Mouse (Mus musculus) embryo, embryonic 11 days (tissue): Measurements from ENCODE around the gene Hacd1.
"Not testable (repeated sequence)": the region's sequence is repeated elsewhere in the genome, so short reads cannot be mapped to it uniquely, and the experiment has no call there.

Experiments
- DNase-seq: peaks from one replicate; pipeline ENCODE4 v3.0.0-alpha.2; 2015

Gene Hacd1

GRCm38 (mm10) chr2:14055566-14056331 lies at the start of gene Hacd1:
Gene Hacd1, minus strand, starts transcription at chr2:14056135.
- peak; percentile 87 for DNase-seq

- no peak for DNase-seq
Measured at GRCm38 (mm10) chr2:14103924-14104323, 48.0 kb upstream of the Hacd1 start.

GRCm38 (mm10) chr2:14102603-14103002 lies 46.7 kb upstream of the Hacd1 start:
- DNase-seq = no peak

- DNase-seq = no peak
Measured at GRCm38 (mm10) chr2:14100533-14100932, 44.6 kb upstream of the Hacd1 start.

- DNase-seq = not testable (repeated sequence)
Measured at GRCm38 (mm10) chr2:14078527-14078926, 22.6 kb upstream of the Hacd1 start.

GRCm38 (mm10) chr2:14074221-14074901 lies 18.4 kb upstream of the Hacd1 start:
- DNase-seq = peak; percentile 39

- peak; percentile 94 for DNase-seq
Measured at GRCm38 (mm10) chr2:14073362-14074220, 17.7 kb upstream of the Hacd1 start, which contains the start of gene Stam. Gene Stam, plus strand, starts transcription at chr2:14074098.

GRCm38 (mm10) chr2:14073008-14073361 lies 17.1 kb upstream of the Hacd1 start:
- no peak for DNase-seq

GRCm38 (mm10) chr2:14070466-14070865 lies 14.5 kb upstream of the Hacd1 start:
- DNase-seq = no peak

- DNase-seq = no peak
Measured at GRCm38 (mm10) chr2:14069027-14069426, 13.1 kb upstream of the Hacd1 start.

- DNase-seq = no peak
Measured at GRCm38 (mm10) chr2:14065704-14066650, 10.0 kb upstream of the Hacd1 start.

GRCm38 (mm10) chr2:14055168-14055565 lies 768 bp downstream of the Hacd1 start:
- DNase-seq = peak; percentile 94

- no peak for DNase-seq
Measured at GRCm38 (mm10) chr2:14054716-14055115, 1.2 kb downstream of the Hacd1 start.

- no peak for DNase-seq
Measured at GRCm38 (mm10) chr2:14054163-14054562, 1.8 kb downstream of the Hacd1 start.

GRCm38 (mm10) chr2:14053618-14054017 lies 2.3 kb downstream of the Hacd1 start:
- no peak for DNase-seq

- DNase-seq = no peak
Measured at GRCm38 (mm10) chr2:14048808-14049207, 7.1 kb downstream of the Hacd1 start.

- peak; percentile 81 for DNase-seq
Measured at GRCm38 (mm10) chr2:14048381-14048780, 7.6 kb downstream of the Hacd1 start.

- DNase-seq = no peak
Measured at GRCm38 (mm10) chr2:14043577-14044170, 12.3 kb downstream of the Hacd1 start.

- DNase-seq = no peak
Measured at GRCm38 (mm10) chr2:14043011-14043410, 12.9 kb downstream of the Hacd1 start.

- DNase-seq = no peak
Measured at GRCm38 (mm10) chr2:14041249-14041648, 14.7 kb downstream of the Hacd1 start.

- DNase-seq = no peak
Measured at GRCm38 (mm10) chr2:14019228-14019627, 36.7 kb downstream of the Hacd1 start.

GRCm38 (mm10) chr2:14005121-14005520 lies 50.8 kb downstream of the Hacd1 start:
- no peak for DNase-seq
